Mouse (Mus musculus): ENCODE measurements at regions not wholly inside any gene's neighbourhood (a gene's known extent, or its start where the extent isn't known, plus 50 kb on each side); places are given as distances from the start of the nearest gene placed in this dataset.

DNA sequence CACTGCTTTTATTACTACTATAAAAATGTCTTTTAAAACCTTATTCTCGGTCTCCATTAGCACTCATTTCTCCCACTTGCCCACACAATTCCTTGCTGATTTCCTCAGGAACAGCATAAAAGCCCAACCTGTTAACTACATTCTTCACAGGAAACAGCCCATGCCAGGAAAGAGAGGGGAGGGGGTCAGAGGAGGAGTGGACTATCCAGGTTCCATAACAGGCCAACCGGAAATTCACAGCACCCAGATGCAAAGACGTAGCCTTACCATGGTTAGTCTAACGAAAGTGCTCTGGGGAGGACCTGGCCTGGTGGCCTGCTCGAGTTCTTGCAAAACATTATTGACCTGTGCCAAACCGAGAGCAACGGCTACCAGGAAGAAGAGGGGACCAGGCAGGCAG, 94.3 kb downstream of the Zfp706 start:
- Histone ChIP-seq H3K4me2 (ENCODE audit: low read depth, severe bottlenecking) (no peak overlapping the region), H3K27me3 (ENCODE audit: control insufficient read depth, insufficient read depth, low read length) (no peaks in the 10 kb centered on the region), H3K36me3 (ENCODE audit: control insufficient read depth, insufficient read depth, low read length) (no peaks in the 10 kb centered on the region), H3K4me1 (ENCODE audit: control insufficient read depth, insufficient read depth, low read length) (peaks cover 19% of the 10 kb centered on the region), H3K9ac (ENCODE audit: low read length) (no peak overlapping the region), H3K4me3 (ENCODE audit: low read depth, low read length) (no peak overlapping the region), H3K9me3 (ENCODE audit: control insufficient read depth, low read length) (no peaks in the 10 kb centered on the region), H3K27ac (replicated peaks; ENCODE audit: low read depth, low read length) (no peak overlapping the region)
- WGBS: 58% methylated on average over 7 of the region's 7 CpGs
- no peak for DNase-seq (ENCODE audit: low spot score)
- no peak for ATAC-seq (ENCODE audit: insufficient number of reproducible peaks, low FRiP score, low TSS enrichment, low read depth)

DNA sequence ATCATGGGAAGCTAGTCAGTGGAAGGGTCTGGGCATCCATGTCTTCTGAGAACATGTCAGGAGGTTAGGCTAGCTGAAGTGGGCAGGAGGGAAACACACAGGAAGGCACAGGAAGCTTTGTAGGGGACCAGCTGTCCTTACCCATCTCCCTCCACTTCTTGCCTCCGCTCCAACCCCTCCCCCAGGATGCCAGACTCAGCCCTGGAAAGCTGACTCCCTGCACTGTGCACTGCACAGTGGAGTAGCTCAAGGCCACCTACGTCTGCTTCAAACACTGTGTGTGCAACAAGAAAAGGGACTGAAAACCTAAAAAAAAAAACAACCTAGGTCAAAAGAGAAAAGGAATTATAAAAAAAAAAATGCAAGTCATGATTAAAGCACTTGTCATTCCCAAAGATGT, 97.3 kb downstream of the Zfp706 start:
- no peak overlapping the region for H3K4me2 ChIP-seq (ENCODE audit: low read depth, severe bottlenecking)
- H3K27ac ChIP-seq (replicated peaks; ENCODE audit: low read depth, low read length): no peak overlapping the region
- no peak overlapping the region for H3K4me3 ChIP-seq (ENCODE audit: low read depth, low read length)
- no peaks in the 10 kb centered on the region for H3K9me3 ChIP-seq (ENCODE audit: control insufficient read depth, low read length)
- H3K36me3 ChIP-seq (ENCODE audit: control insufficient read depth, insufficient read depth, low read length): no peaks in the 10 kb centered on the region
- H3K4me1 ChIP-seq (ENCODE audit: control insufficient read depth, insufficient read depth, low read length): peaks cover 19% of the 10 kb centered on the region
- no peak overlapping the region for H3K9ac ChIP-seq (ENCODE audit: low read length)
- WGBS: 65% methylated on average over 2 of the region's 2 CpGs
- no peaks in the 10 kb centered on the region for H3K27me3 ChIP-seq (ENCODE audit: control insufficient read depth, insufficient read depth, low read length)
- ATAC-seq (ENCODE audit: insufficient number of reproducible peaks, low FRiP score, low TSS enrichment, low read depth) (0 out of 2 replicates have a peak, but pooled peaks have one; percentile 62), DNase-seq (ENCODE audit: low spot score) (no peak)

- whole genome bisulfite sequencing: 86% methylated on average over 3 of the region's 3 CpGs
- Histone ChIP-seq H3K27ac (replicated peaks; ENCODE audit: low read depth, low read length) (no peak overlapping the region), H3K9ac (ENCODE audit: low read length) (no peak overlapping the region), H3K4me2 (ENCODE audit: low read depth, severe bottlenecking) (no peak overlapping the region), H3K36me3 (ENCODE audit: control insufficient read depth, insufficient read depth, low read length) (no peaks in the 10 kb centered on the region), H3K4me1 (ENCODE audit: control insufficient read depth, insufficient read depth, low read length) (peaks cover 19% of the 10 kb centered on the region), H3K4me3 (ENCODE audit: low read depth, low read length) (no peak overlapping the region), H3K27me3 (ENCODE audit: control insufficient read depth, insufficient read depth, low read length) (no peaks in the 10 kb centered on the region), H3K9me3 (ENCODE audit: control insufficient read depth, low read length) (no peaks in the 10 kb centered on the region)
- ATAC-seq (ENCODE audit: insufficient number of reproducible peaks, low FRiP score, low TSS enrichment, low read depth) (no peak), DNase-seq (ENCODE audit: low spot score) (no peak)
These were observed 98.1 kb downstream of the Zfp706 start for GRCm38 (mm10) chr15:36909494-36909893.

GRCm38 (mm10) chr15:36906789-36907188, 100.8 kb downstream of the Zfp706 start:
- Histone ChIP-seq H3K27me3 (ENCODE audit: control insufficient read depth, insufficient read depth, low read length) (no peaks in the 10 kb centered on the region), H3K4me3 (ENCODE audit: low read depth, low read length) (no peak overlapping the region), H3K9me3 (ENCODE audit: control insufficient read depth, low read length) (no peaks in the 10 kb centered on the region), H3K9ac (ENCODE audit: low read length) (no peak overlapping the region), H3K4me1 (ENCODE audit: control insufficient read depth, insufficient read depth, low read length) (peaks cover 19% of the 10 kb centered on the region), H3K36me3 (ENCODE audit: control insufficient read depth, insufficient read depth, low read length) (no peaks in the 10 kb centered on the region), H3K4me2 (ENCODE audit: low read depth, severe bottlenecking) (no peak overlapping the region), H3K27ac (replicated peaks; ENCODE audit: low read depth, low read length) (no peak overlapping the region)
- WGBS: 92% methylated on average over 5 of the region's 5 CpGs
- ATAC-seq (ENCODE audit: insufficient number of reproducible peaks, low FRiP score, low TSS enrichment, low read depth): no peak
- DNase-seq (ENCODE audit: low spot score): no peak

GRCm38 (mm10) chr15:36906052-36906451, 101.5 kb downstream of the Zfp706 start:
- ATAC-seq (ENCODE audit: insufficient number of reproducible peaks, low FRiP score, low TSS enrichment, low read depth): no peak
- no peaks in the 10 kb centered on the region for H3K27me3 ChIP-seq (ENCODE audit: control insufficient read depth, insufficient read depth, low read length)
- no peak for DNase-seq (ENCODE audit: low spot score)
- H3K4me3 ChIP-seq (ENCODE audit: low read depth, low read length): no peak overlapping the region
- H3K9ac ChIP-seq (ENCODE audit: low read length): no peak overlapping the region
- 57% methylated on average over 3 of the region's 3 CpGs for WGBS
- no peak overlapping the region for H3K4me2 ChIP-seq (ENCODE audit: low read depth, severe bottlenecking)
- H3K27ac ChIP-seq (replicated peaks; ENCODE audit: low read depth, low read length): no peak overlapping the region
- no peaks in the 10 kb centered on the region for H3K36me3 ChIP-seq (ENCODE audit: control insufficient read depth, insufficient read depth, low read length)
- H3K4me1 ChIP-seq (ENCODE audit: control insufficient read depth, insufficient read depth, low read length): peaks cover 21% of the 10 kb centered on the region
- H3K9me3 ChIP-seq (ENCODE audit: control insufficient read depth, low read length): no peaks in the 10 kb centered on the region

GRCm38 (mm10) chr15:36903922-36904321, 103.7 kb downstream of the Zfp706 start:
- ATAC-seq (ENCODE audit: insufficient number of reproducible peaks, low FRiP score, low TSS enrichment, low read depth) (no peak), DNase-seq (ENCODE audit: low spot score) (no peak)
- Histone ChIP-seq H3K4me2 (ENCODE audit: low read depth, severe bottlenecking) (no peak overlapping the region), H3K4me3 (ENCODE audit: low read depth, low read length) (no peak overlapping the region), H3K9me3 (ENCODE audit: control insufficient read depth, low read length) (no peaks in the 10 kb centered on the region), H3K9ac (ENCODE audit: low read length) (no peak overlapping the region), H3K27me3 (ENCODE audit: control insufficient read depth, insufficient read depth, low read length) (no peaks in the 10 kb centered on the region), H3K27ac (replicated peaks; ENCODE audit: low read depth, low read length) (no peak overlapping the region), H3K4me1 (ENCODE audit: control insufficient read depth, insufficient read depth, low read length) (peaks cover 19% of the 10 kb centered on the region), H3K36me3 (ENCODE audit: control insufficient read depth, insufficient read depth, low read length) (no peaks in the 10 kb centered on the region)
- 77% methylated on average over 5 of the region's 5 CpGs for WGBS

DNA sequence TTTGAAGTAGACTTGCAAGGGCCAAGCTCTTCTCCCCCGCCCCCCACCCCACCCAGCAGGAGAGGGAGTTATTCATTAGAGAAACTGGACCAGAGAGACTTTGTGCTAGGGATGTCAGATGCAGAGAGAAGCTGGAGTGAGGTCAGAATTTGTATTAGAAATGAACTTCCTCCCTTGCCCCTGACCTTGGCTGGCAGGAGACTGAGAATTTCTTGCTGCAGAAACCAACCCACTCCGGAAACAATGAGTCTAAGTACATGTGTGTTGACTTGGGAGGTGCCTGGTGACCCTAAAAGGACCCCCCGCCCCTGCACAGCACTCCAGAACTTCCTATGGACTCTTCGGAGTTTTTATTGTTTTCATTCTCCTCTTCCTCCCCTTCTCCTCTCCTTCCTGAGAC, 104.3 kb downstream of the Zfp706 start:
- no peak overlapping the region for H3K4me2 ChIP-seq (ENCODE audit: low read depth, severe bottlenecking)
- H3K4me1 ChIP-seq (ENCODE audit: control insufficient read depth, insufficient read depth, low read length): peaks cover 19% of the 10 kb centered on the region
- H3K27ac ChIP-seq (replicated peaks; ENCODE audit: low read depth, low read length): peak overlapping the region; percentile 52; the same call in 1 of the 2 replicates
- no peaks in the 10 kb centered on the region for H3K9me3 ChIP-seq (ENCODE audit: control insufficient read depth, low read length)
- WGBS: 59% methylated on average over 4 of the region's 4 CpGs
- H3K4me3 ChIP-seq (ENCODE audit: low read depth, low read length): no peak overlapping the region
- H3K27me3 ChIP-seq (ENCODE audit: control insufficient read depth, insufficient read depth, low read length): no peaks in the 10 kb centered on the region
- no peak for DNase-seq (ENCODE audit: low spot score)
- no peak for ATAC-seq (ENCODE audit: insufficient number of reproducible peaks, low FRiP score, low TSS enrichment, low read depth)
- H3K36me3 ChIP-seq (ENCODE audit: control insufficient read depth, insufficient read depth, low read length): no peaks in the 10 kb centered on the region
- no peak overlapping the region for H3K9ac ChIP-seq (ENCODE audit: low read length)

- DNase-seq (ENCODE audit: low spot score) (peak; percentile 78), ATAC-seq (ENCODE audit: insufficient number of reproducible peaks, low FRiP score, low TSS enrichment, low read depth) (peak; percentile 90)
- Histone ChIP-seq H3K4me1 (ENCODE audit: control insufficient read depth, insufficient read depth, low read length) (peaks cover 19% of the 10 kb centered on the region), H3K4me3 (ENCODE audit: low read depth, low read length) (no peak overlapping the region), H3K36me3 (ENCODE audit: control insufficient read depth, insufficient read depth, low read length) (no peaks in the 10 kb centered on the region), H3K9me3 (ENCODE audit: control insufficient read depth, low read length) (no peaks in the 10 kb centered on the region), H3K4me2 (ENCODE audit: low read depth, severe bottlenecking) (0 out of 2 replicates have a peak overlapping the region, but pooled peaks have one; percentile 16), H3K27ac (replicated peaks; ENCODE audit: low read depth, low read length) (no peak overlapping the region), H3K9ac (ENCODE audit: low read length) (no peak overlapping the region; the same call in 1 of the 2 replicates), H3K27me3 (ENCODE audit: control insufficient read depth, insufficient read depth, low read length) (no peaks in the 10 kb centered on the region)
- WGBS: 4% methylated on average over 7 of the region's 7 CpGs
These were observed 105.7 kb downstream of the Zfp706 start for GRCm38 (mm10) chr15:36901830-36902285.

DNA sequence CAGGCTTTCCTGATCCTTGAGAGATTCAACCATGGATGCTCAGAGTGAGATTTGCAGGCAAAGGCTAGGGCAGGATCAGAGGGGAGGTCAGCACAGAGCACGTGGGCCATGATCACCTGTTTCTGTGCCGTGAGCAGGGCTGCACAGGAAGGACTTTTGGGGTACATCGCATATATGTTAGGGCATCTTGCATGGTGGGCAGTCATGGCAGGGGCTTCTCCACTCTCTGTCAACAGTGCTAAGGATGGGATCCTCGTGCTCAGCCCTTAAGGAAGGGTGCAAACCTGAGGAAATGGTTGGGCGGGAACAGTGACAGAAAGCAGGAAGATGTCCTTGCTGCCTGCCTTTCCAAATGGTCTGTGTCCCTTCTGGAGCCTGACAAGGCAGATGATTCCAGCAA, 106.2 kb downstream of the Zfp706 start:
- H3K4me3 ChIP-seq (ENCODE audit: low read depth, low read length): no peak overlapping the region
- 0 out of 2 replicates have a peak overlapping the region, but pooled peaks have one; percentile 16 for H3K4me2 ChIP-seq (ENCODE audit: low read depth, severe bottlenecking)
- H3K27ac ChIP-seq (replicated peaks; ENCODE audit: low read depth, low read length): no peak overlapping the region

More for the DNA sequence above, 106.2 kb downstream of the Zfp706 start:
- ATAC-seq (ENCODE audit: insufficient number of reproducible peaks, low FRiP score, low TSS enrichment, low read depth) (0 out of 2 replicates have a peak, but pooled peaks have one; percentile 7), DNase-seq (ENCODE audit: low spot score) (no peak)
- peaks cover 19% of the 10 kb centered on the region for H3K4me1 ChIP-seq (ENCODE audit: control insufficient read depth, insufficient read depth, low read length)
- H3K27me3 ChIP-seq (ENCODE audit: control insufficient read depth, insufficient read depth, low read length): no peaks in the 10 kb centered on the region
- 56% methylated on average over 5 of the region's 5 CpGs for WGBS
- H3K36me3 ChIP-seq (ENCODE audit: control insufficient read depth, insufficient read depth, low read length): no peaks in the 10 kb centered on the region
- no peaks in the 10 kb centered on the region for H3K9me3 ChIP-seq (ENCODE audit: control insufficient read depth, low read length)
- no peak overlapping the region for H3K9ac ChIP-seq (ENCODE audit: low read length)

All from limb, embryonic 11.5 days (tissue).